ENCODE assay signal across 8 mouse cellular contexts in the genomic region with DNA sequence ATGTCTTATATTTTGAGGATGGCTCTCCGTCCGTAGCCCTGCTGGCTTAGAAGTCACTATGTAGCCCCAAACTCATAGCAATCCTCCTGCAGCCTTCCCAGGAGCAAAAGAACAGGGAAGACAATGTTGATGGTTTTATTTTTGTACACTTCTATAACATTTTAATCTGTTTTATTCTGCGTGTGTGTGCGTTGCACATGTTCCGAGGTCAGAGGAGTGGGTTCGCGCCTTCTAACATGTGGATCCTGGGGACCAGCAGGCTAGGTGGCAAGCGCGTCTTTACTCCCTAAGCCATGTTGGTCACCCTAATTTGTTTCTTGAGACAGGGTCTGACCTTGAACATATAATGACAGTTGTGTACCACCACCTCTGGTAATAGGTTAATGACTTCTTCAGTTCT. TPM values are rescaled to one million over a fixed set of nuclear protein-coding genes. Genes with fewer than 3 reads are reported as not detected.
DNase-seq lines count a peak whose midpoint lies in the region; ATAC-seq and TF ChIP-seq lines count a peak whose summit lies in the region.

No protein-coding gene starts in this region.

- dilution Hi-C loops in CH12.LX (cut with MboI; ENCODE audit: extremely low pct_ligation_motif_present, extremely low pct_unique_long_range_greater_than_20kb, low sequenced_read_pairs): no loop called here

- whole genome bisulfite sequencing in forebrain, embryonic 16.5 days: 55% methylated on average over 9 of the region's 9 CpGs
- WGBS in liver, embryonic 15.5 days (ENCODE audit: insufficient replicate concordance): 37% methylated on average over 9 of the region's 9 CpGs

- peaks cover 15% of the 10 kb centered on the region for H3K79me2 ChIP-seq in CH12.LX (replicated peaks; ENCODE audit: control insufficient read depth, extremely low read depth, insufficient read depth, poor library complexity, severe bottlenecking)

- H3K9ac ChIP-seq in CH12.LX (ENCODE audit: insufficient read depth, low read depth): peak overlapping the region; percentile 90
- no peak overlapping the region for H3K9ac ChIP-seq in forebrain, embryonic 16.5 days (replicated peaks; ENCODE audit: low read depth, low read length)
- H3K9ac ChIP-seq in liver, embryonic 15.5 days: peak overlapping the region; percentile 74

- TF ChIP-seq CTCF in gastrocnemius, adult 2 months (IDR thresholded peaks at IDR 0.05): no peak
- TF ChIP-seq CTCF in CH12.LX (conservative IDR thresholded peaks at IDR 0.05 in 1 of 2, IDR thresholded peaks at IDR 0.05 in 1 of 2; ENCODE audit: low read depth in 2 of 2, low read length in 2 of 2): no peak

- TF ChIP-seq EP300 in CH12.LX (IDR thresholded peaks at IDR 0.05; ENCODE audit: low read length): no peak

- peak overlapping the region; percentile 86 for H3K4me3 ChIP-seq in gastrocnemius, adult 2 months
- H3K4me3 ChIP-seq in CH12.LX (replicated peaks in 1 of 3; ENCODE audit: low read depth in 2 of 3, low read length in 2 of 3, poor library complexity in 1 of 3): peak overlapping the region; percentile 72 to 81 (median 81)
- H3K4me3 ChIP-seq in forebrain, embryonic 16.5 days (replicated peaks; ENCODE audit: low read length): peak overlapping the region; percentile 76
- peak overlapping the region; percentile 71 for H3K4me3 ChIP-seq in liver, embryonic 15.5 days (replicated peaks)

- in situ Hi-C loops in CH12.LX (cut with MboI; ENCODE audit: low pct_ligation_motif_present, low pct_unique_long_range_greater_than_20kb, low sequenced_read_pairs): no loop called here

- ATAC-seq in forebrain, embryonic 16.5 days: no peak
- no peak for ATAC-seq in liver, embryonic 15.5 days (ENCODE audit: insufficient read depth)

- intact Hi-C loops in gastrocnemius, adult 2 months (cut with DNase I): no loop called here

- H3K4me2 ChIP-seq in CH12.LX (ENCODE audit: insufficient read depth, low read depth, poor library complexity, severe bottlenecking): peak overlapping the region; percentile 94
- H3K4me2 ChIP-seq in forebrain, embryonic 16.5 days (ENCODE audit: low read length): peak overlapping the region; percentile 76
- H3K4me2 ChIP-seq in liver, embryonic 15.5 days: peak overlapping the region; percentile 88

- H3K9me3 ChIP-seq in CH12.LX (replicated peaks; ENCODE audit: low read length): no peaks in the 10 kb centered on the region
- no peaks in the 10 kb centered on the region for H3K9me3 ChIP-seq in forebrain, embryonic 16.5 days (ENCODE audit: control insufficient read depth, low read length)
- H3K9me3 ChIP-seq in liver, embryonic 15.5 days (replicated peaks): no peaks in the 10 kb centered on the region

- peaks cover 25 to 50% of the 10 kb centered on the region in 2 experiments for H3K4me1 ChIP-seq in CH12.LX (ENCODE audit: control insufficient read depth in 1 of 2, insufficient read depth in 2 of 2)
- peaks cover 24% of the 10 kb centered on the region for H3K4me1 ChIP-seq in forebrain, embryonic 16.5 days (replicated peaks; ENCODE audit: control insufficient read depth, insufficient read depth, low read length)
- H3K4me1 ChIP-seq in liver, embryonic 15.5 days (replicated peaks): peaks cover 30% of the 10 kb centered on the region

- DNase-seq in gastrocnemius, adult 2 months: no peak
- DNase-seq in gastrocnemius, postnatal 4 days (ENCODE audit: low spot score in 2 of 2): no peak
- peak; percentile 17 for DNase-seq in CH12.LX (ENCODE audit: extremely low read depth)
- no peak for DNase-seq in adrenal gland, postnatal 10 days
- DNase-seq in gastrocnemius, adult 18-20 months (ENCODE audit: low spot score): no peak
- no peak for DNase-seq in frontal cortex, postnatal 14 days (ENCODE audit: low spot score in 2 of 2)

- peaks cover 32 to 38% of the 10 kb centered on the region in 2 experiments for H3K36me3 ChIP-seq in CH12.LX (replicated peaks in 1 of 2; ENCODE audit: control insufficient read depth in 1 of 2, insufficient read depth in 1 of 2, low read length in 1 of 2)
- H3K36me3 ChIP-seq in forebrain, embryonic 16.5 days (ENCODE audit: control insufficient read depth, insufficient read depth): no peaks in the 10 kb centered on the region
- H3K36me3 ChIP-seq in liver, embryonic 15.5 days (replicated peaks): peaks cover 7% of the 10 kb centered on the region; the same call in 1 of the 2 replicates

- TF ChIP-seq RAD21 in CH12.LX (IDR thresholded peaks at IDR 0.05; ENCODE audit: low read depth, low read length): no peak

- peak overlapping the region; percentile 86 for H3K27ac ChIP-seq in gastrocnemius, adult 2 months
- H3K27ac ChIP-seq in CH12.LX (ENCODE audit: insufficient read depth, low read depth): peak overlapping the region; percentile 93
- no peak overlapping the region for H3K27ac ChIP-seq in forebrain, embryonic 16.5 days (ENCODE audit: low read length)
- H3K27ac ChIP-seq in liver, embryonic 15.5 days (replicated peaks): peak overlapping the region; percentile 79

- no peaks in the 10 kb centered on the region for H3K27me3 ChIP-seq in CH12.LX (replicated peaks)
- H3K27me3 ChIP-seq in forebrain, embryonic 16.5 days (replicated peaks; ENCODE audit: control insufficient read depth, insufficient read depth, low read length): peaks cover 39% of the 10 kb centered on the region
- peaks cover 21% of the 10 kb centered on the region for H3K27me3 ChIP-seq in liver, embryonic 15.5 days

- TF ChIP-seq POLR2A in CH12.LX (IDR thresholded peaks at IDR 0.05; ENCODE audit: low read depth, low read length): no peak

TF ChIP-seq in CH12.LX, 34 proteins besides CTCF, POLR2A, EP300 and RAD21 (continues in another document):
- TF ChIP-seq ETS1 (conservative IDR thresholded peaks at IDR 0.05; ENCODE audit: low read depth, low read length) (no peak), MXI1 (IDR thresholded peaks at IDR 0.05; ENCODE audit: low read depth, low read length) (peak; percentile 20), IRF4 (IDR thresholded peaks at IDR 0.05; ENCODE audit: low read depth, low read length) (no peak), CHD2 (IDR thresholded peaks at IDR 0.05; ENCODE audit: low read length) (no peak), JUN (IDR thresholded peaks at IDR 0.05; ENCODE audit: insufficient read depth, low read depth, low read length) (no peak), NRF1 (IDR thresholded peaks at IDR 0.05; ENCODE audit: low read depth, low read length) (no peak), E2F4 (IDR thresholded peaks at IDR 0.05; ENCODE audit: insufficient replicate concordance, low read depth, low read length) (peak; percentile 4; the same call in 1 of the 2 replicates), ZNF384 (IDR thresholded peaks at IDR 0.05; ENCODE audit: low read depth, low read length) (no peak), PAX5 (IDR thresholded peaks at IDR 0.05; ENCODE audit: low read length) (no peak)

RNA-seq across cellular contexts. Expression of gene Jak3, which starts 0.7 kb away (rescaled TPM):
- 1 to 10 TPM; 2.1 to 2.5 TPM for total RNA-seq in gastrocnemius, adult 2 months (2021)
- 1 to 10 TPM; 5.0 to 6.5 TPM for total RNA-seq in gastrocnemius, postnatal 4 days (2021)
- 39.2 and 47.1 TPM in 2 replicates for total RNA-seq in CH12.LX (2012; rRNA removed)
- total RNA-seq in CH12.LX (2014; rRNA removed): 13.3 and 15.0 TPM in 2 replicates
- polyA plus RNA-seq in CH12.LX (2012; ENCODE audit: insufficient read length, low read depth): 35.6 and 37.8 TPM in 2 replicates
- 3.4 and 4.1 TPM in 2 replicates for polyA plus RNA-seq in forebrain, embryonic 16.5 days (2015; fragmentation: Nextera tagmentation; extraction: Ambion mirVana)
- 6.4 and 6.9 TPM in 2 replicates for polyA plus RNA-seq in liver, embryonic 15.5 days (2015; fragmentation: Nextera tagmentation; extraction: Ambion mirVana)
- 10 to 100 TPM; 18.5 to 25.9 TPM for total RNA-seq in adrenal gland, postnatal 10 days (2021)
- total RNA-seq in gastrocnemius, adult 18-20 months (2021): 1 to 10 TPM; 1.4 to 2.2 TPM

RNA-seq across cellular contexts. Expression of gene Unc13a, which starts 5.2 kb away (rescaled TPM):
- not detected for total RNA-seq in gastrocnemius, adult 2 months (2021)
- under 1 TPM; 0.22 to 0.47 TPM for total RNA-seq in gastrocnemius, postnatal 4 days (2021)
- 1.0 and 1.7 TPM in 2 replicates for total RNA-seq in CH12.LX (2012; rRNA removed)
- 0.55 and 0.68 TPM in 2 replicates for total RNA-seq in CH12.LX (2014; rRNA removed)
- polyA plus RNA-seq in CH12.LX (2012; ENCODE audit: insufficient read length, low read depth): 0.79 and 2.1 TPM in 2 replicates
- polyA plus RNA-seq in forebrain, embryonic 16.5 days (2015; fragmentation: Nextera tagmentation; extraction: Ambion mirVana): 23.1 and 33.6 TPM in 2 replicates
- polyA plus RNA-seq in liver, embryonic 15.5 days (2015; fragmentation: Nextera tagmentation; extraction: Ambion mirVana): 0.16 and 0.20 TPM in 2 replicates
- total RNA-seq in adrenal gland, postnatal 10 days (2021): 1 to 10 TPM; 3.8 to 7.1 TPM
- total RNA-seq in gastrocnemius, adult 18-20 months (2021): not detected

RNA-seq across cellular contexts. Expression of gene Insl3, which starts 12.2 kb away (rescaled TPM):
- 1 to 10 TPM in 1 of 2 experiments, not detected in 1; 1.4 TPM for total RNA-seq in gastrocnemius, adult 2 months (2021)
- total RNA-seq in gastrocnemius, postnatal 4 days (2021): 1 to 10 TPM; 2.6 to 3.4 TPM
- total RNA-seq in CH12.LX (2012; rRNA removed): 8.7 and 9.8 TPM in 2 replicates
- 1.9 and 3.0 TPM in 2 replicates for total RNA-seq in CH12.LX (2014; rRNA removed)
- 14.4 and 21.4 TPM in 2 replicates for polyA plus RNA-seq in CH12.LX (2012; ENCODE audit: insufficient read length, low read depth)
- polyA plus RNA-seq in forebrain, embryonic 16.5 days (2015; fragmentation: Nextera tagmentation; extraction: Ambion mirVana): not detected in 2 replicates
- 2.2 and 3.0 TPM in 2 replicates for polyA plus RNA-seq in liver, embryonic 15.5 days (2015; fragmentation: Nextera tagmentation; extraction: Ambion mirVana)
- total RNA-seq in adrenal gland, postnatal 10 days (2021): 10 to 100 TPM in 1 of 2 experiments, 1 to 10 TPM in 1; 7.3 to 10.8 TPM
- under 1 TPM; 0.78 TPM for total RNA-seq in gastrocnemius, adult 18-20 months (2021)

RNA-seq across cellular contexts. Expression of gene B3gnt3, which starts 24.8 kb away (rescaled TPM):
- total RNA-seq in gastrocnemius, adult 2 months (2021): 1 to 10 TPM; 2.1 to 2.9 TPM
- 1 to 10 TPM; 4.1 to 4.5 TPM for total RNA-seq in gastrocnemius, postnatal 4 days (2021)
- total RNA-seq in CH12.LX (2012; rRNA removed) (0.63 and 0.98 TPM in 2 replicates), CH12.LX (2014; rRNA removed) (0.09 TPM in 1 of 2 replicates, not detected in the other)
- polyA plus RNA-seq in CH12.LX (2012; ENCODE audit: insufficient read length, low read depth): 0.24 and 0.26 TPM in 2 replicates
- 0.58 and 0.68 TPM in 2 replicates for polyA plus RNA-seq in forebrain, embryonic 16.5 days (2015; fragmentation: Nextera tagmentation; extraction: Ambion mirVana)
- 4.1 and 5.2 TPM in 2 replicates for polyA plus RNA-seq in liver, embryonic 15.5 days (2015; fragmentation: Nextera tagmentation; extraction: Ambion mirVana)
- total RNA-seq in adrenal gland, postnatal 10 days (2021): 1 to 10 TPM; 6.4 to 6.7 TPM
- total RNA-seq in gastrocnemius, adult 18-20 months (2021): 1 to 10 TPM; 1.7 to 2.4 TPM

RNA-seq across cellular contexts. Expression of gene Fcho1, which starts 48.7 kb away (rescaled TPM):
- not detected for total RNA-seq in gastrocnemius, adult 2 months (2021)
- 1 to 10 TPM in 1 of 2 experiments, under 1 TPM in 1; 0.61 to 1.5 TPM for total RNA-seq in gastrocnemius, postnatal 4 days (2021)
- total RNA-seq in CH12.LX (2012; rRNA removed) (95.5 and 99.8 TPM in 2 replicates), CH12.LX (2014; rRNA removed) (39.3 and 40.2 TPM in 2 replicates)
- polyA plus RNA-seq in CH12.LX (2012; ENCODE audit: insufficient read length, low read depth): 77.5 and 82.0 TPM in 2 replicates
- 72.4 and 100 TPM in 2 replicates for polyA plus RNA-seq in forebrain, embryonic 16.5 days (2015; fragmentation: Nextera tagmentation; extraction: Ambion mirVana)
- 23.0 and 25.0 TPM in 2 replicates for polyA plus RNA-seq in liver, embryonic 15.5 days (2015; fragmentation: Nextera tagmentation; extraction: Ambion mirVana)
- 1 to 10 TPM; 4.8 to 8.4 TPM for total RNA-seq in adrenal gland, postnatal 10 days (2021)
- total RNA-seq in gastrocnemius, adult 18-20 months (2021): not detected
